Mouse (Mus musculus) kidney, postnatal 10 days (tissue): ENCODE results near the gene Kdm4b.
A peak's percentile ranks its signal among the peaks of the same experiment; 100 is the strongest.

Source experiments
- DNase-seq: peaks from one replicate; pipeline ENCODE4 v3.0.0; 2021; ENCODE audit warnings: mixed read lengths

The Kdm4b gene

DNA sequence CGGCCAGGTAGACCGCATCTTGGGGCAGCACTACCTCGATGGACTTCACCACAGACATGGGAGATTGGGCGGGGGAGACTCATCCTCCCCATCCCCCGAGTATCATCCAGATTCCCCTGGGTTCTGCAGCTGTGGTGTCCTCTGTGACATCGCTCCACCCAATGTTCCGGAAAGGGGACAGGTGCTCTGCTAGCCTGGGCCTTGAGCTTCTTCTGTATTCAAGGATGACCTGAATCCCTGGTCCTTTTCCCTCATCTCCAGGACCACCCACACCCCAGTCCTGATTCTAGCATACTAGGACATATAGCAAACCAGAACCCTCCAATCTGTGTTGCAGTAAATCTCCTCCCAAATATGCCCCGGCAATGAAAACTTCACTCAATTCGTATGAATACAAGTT is 25.7 kb upstream of the Kdm4b start, which contains the start of gene Arrdc5:
Gene Arrdc5 (minus strand): TSS at position 101 of the 400 bp plus-strand sequence.
- no peak for DNase-seq

DNA sequence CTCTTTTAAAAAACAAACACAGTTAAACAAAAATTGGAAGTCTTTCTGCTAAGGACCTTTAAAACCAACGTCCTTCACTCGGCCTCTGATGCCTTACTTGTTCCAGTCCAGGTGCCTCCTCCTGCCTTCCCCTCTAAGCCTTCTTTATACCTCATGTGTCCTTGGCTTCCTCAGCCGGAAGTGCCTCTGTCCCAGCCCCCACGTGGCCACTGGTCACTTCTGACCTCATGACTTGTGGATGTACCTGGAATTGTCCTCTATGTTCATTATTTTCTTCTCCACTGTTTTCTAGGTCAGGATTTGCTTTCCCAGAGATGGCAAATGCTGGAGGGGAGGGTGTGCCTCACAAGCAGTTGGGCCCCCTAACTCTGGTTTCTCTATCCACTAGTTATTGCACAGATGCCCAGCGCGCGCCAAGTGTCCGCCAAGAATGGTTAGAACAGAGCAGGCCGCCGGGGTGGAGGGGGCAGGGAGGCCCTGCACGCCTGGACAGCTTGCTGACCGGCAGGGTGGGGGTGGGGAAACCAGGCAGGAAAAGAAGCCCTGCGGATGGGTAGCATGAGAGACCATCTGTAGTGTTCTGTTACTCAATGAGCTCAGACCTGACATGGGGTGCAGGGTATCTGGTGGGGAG is 23.4 kb upstream of the Kdm4b start:
- DNase-seq, result peak; percentile 70

DNA sequence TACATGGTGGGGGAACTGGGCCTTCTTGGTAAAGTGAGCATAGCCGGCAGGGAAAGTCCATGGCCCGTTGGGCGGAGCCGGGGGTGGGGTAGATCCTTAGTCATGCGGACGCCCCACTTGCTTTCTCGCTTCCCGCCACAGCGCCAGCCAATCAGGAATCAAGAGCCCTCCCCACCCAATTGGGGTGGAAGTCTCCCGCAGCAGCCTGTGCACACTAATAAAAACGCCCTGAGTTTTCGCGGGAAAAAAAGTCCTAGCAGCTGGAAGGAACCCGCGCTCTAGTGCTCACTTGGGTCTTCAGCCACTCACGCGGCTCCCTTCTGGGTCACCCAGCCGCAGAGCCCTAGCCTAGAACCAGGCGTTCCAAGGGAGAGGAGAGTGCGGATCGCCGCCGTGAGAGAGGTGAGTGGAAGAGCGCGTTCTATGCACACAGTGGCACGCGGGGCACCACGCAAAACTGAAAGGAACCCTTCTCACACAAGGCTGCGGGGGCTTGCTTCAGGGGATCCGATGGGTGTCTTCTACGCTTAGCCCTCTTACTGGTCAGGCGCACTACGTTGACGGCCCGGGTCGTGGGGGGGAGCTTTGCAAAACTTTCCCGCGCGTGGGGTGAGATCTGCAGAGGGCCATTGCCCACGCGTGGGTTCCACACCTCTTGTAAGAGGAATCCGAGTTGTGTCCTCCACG is 22.6 kb upstream of the Kdm4b start, which contains the start of gene Uhrf1:
Gene Uhrf1 (plus strand): TSS at position 162 of the 687 bp plus-strand sequence.
- DNase-seq, result peak; percentile 91

DNA sequence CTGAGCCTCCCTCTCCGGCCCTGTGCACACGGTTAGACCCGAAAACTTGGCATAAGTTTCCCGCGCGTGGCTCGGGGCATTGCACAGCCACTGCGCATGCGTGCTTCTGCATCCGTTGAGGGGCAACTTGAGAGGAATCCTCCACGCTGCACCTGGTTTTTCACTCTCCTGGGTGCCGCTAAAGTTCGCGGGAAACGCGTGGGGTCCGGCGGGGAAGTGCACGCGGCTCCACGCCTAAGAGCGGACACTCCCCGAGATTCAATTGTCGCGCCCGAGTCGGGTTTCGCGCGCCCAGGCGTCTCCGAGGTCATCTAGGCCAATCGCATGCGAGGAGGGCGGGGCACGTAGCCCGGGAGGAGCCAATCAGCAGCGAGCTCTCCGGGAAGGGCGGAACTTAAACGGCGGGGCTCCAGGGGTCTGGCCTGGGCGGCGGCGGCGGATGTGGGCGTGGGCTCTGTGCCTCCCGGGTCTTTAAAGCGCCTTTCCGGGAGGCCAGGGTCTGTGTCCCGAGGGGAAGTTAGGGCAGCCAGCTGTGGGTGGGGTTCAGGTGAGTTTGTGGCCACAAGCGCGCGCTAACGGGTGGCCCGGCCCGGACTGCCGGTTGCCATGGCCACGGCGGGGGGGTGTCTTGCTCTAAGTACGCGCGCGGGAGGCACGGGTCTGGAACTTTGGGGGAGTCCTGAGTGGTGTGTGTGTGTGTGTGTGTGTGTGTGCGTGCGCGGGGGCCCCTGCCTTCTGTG is 21.8 kb upstream of the Kdm4b start:
- DNase-seq, result peak; percentile 98

DNA sequence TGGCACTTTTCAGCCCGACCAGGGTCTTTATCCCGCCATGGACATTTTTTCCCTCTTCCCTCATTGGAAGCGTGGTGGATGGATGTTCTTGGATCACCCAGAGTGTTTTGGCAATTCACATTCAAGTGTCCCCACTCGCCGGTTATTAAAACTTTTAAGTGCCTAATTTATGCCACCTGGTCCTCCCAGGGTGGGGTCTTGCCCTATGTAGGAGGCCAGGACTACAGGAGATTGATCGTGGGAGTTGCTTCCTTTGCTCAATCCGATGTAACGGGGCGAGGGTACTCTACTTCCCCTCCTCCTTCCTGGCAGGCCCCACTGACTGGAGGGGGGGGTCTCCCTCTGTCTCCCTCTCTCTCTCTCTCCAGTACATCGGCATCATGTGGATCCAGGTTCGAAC is 21.1 kb upstream of the Kdm4b start:
- no peak for DNase-seq

DNA sequence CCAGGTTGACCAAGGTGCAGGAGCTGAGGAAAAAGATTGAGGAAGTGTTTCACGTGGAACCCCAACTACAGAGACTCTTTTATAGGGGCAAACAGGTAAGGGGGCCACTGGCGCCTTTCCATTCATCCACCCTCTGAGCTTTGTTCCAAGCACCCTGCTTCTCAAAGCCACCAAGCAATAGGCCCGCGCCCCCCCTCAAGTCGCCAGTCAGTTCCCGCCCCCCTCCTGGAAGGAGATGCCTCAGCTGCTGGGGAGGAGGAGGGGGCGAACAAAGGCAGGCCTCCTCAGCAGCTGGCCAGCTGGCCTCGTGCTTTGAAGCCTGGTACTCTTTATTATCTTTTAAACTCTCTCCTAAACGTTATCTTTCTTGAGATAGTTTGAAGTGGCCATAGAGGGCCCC is 20.7 kb upstream of the Kdm4b start:
- peak; percentile 50 for DNase-seq

DNA sequence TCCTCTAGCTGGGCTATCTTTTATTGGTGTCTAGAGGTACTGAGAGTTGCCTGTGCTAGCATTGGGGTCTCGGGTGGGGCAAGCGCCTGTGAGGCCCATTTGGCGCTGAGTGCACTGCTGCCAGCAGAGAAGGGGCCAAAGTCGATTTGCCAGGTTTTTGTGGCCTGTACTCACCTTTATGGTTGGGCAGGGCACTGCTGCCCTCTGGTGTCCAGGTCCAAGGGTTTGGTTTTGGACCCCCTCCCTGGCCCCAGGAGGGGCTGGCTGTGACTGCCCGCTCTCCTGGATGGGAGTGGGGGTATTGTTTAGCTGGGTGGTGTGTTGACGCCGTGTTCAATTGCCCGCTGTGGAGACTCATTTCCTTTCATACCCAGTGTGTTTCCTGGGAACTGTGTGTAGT is 20.0 kb upstream of the Kdm4b start:
- peak; percentile 69 for DNase-seq

DNA sequence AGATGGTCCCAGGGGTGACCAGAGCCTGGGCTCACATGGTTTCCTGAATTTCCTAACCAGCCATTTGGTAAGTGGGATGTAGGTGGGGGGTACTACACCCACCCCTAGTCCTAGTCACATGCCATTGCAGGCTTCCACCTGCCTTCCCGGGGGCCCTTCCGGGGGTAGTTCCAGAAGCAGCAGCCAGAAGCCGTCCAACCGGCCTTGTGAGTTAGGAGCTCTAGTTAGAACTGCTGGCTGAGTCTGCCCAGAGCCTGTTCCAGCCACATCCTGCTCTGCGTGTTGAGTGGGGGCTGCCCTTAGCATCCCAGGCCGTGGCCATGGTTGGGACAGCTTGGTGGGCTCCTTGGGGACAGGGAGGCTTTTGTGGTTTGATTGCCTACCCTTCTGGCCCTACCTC is 17.8 kb upstream of the Kdm4b start:
- DNase-seq, result peak; percentile 79

DNA sequence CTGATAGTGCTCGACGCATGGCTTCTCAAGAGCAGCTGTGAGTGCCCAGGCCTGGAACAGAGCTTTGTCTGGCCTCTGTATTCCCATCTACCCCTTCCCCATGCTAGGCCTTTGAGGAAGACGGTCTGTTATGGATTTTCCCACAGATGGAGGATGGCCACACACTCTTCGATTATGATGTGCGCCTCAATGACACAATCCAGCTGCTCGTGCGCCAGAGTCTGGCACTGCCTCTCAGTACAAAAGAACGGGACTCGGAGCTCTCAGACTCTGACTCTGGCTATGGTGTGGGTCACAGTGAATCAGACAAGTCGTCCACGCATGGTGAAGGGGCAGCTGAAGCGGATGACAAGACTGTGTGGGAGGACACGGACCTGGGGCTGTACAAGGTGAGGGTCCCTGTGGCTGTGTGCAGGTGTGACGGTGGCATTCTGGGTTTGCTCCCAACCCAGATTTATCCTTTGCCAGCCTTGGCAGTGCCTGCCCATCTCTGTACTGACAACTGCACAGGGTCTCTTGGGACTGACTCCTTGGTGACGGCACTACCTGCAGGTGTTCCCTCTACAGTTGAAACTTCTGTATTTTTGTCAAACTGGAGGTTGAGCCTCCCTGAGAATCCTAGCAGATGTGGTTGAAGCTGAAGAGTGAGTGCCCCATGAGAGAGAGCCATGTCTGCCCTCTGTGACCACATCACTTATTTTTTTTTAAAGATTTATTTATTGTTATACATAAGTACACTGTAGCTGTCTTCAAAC is 16.5 kb upstream of the Kdm4b start:
- no peak for DNase-seq

DNA sequence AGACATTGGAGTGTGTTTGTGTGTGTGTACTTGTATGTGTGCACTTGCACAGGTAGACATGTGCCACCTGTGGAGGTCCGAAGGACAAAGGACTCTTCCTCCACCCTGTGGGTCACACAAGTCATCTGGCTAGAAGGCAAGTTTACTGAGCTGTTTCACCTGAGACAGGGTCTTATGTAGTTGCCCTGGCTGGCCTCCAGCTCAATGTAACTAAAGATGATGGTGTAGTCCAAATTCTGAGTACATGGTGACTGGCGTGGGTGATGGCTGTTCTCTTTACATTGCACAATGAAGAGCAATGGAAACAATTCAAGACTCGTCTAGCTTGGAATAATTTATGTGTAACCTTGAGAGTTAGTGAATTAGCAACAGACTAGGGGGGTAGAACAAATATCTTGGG is 1.4 kb upstream of the Kdm4b start:
- DNase-seq, result no peak

DNA sequence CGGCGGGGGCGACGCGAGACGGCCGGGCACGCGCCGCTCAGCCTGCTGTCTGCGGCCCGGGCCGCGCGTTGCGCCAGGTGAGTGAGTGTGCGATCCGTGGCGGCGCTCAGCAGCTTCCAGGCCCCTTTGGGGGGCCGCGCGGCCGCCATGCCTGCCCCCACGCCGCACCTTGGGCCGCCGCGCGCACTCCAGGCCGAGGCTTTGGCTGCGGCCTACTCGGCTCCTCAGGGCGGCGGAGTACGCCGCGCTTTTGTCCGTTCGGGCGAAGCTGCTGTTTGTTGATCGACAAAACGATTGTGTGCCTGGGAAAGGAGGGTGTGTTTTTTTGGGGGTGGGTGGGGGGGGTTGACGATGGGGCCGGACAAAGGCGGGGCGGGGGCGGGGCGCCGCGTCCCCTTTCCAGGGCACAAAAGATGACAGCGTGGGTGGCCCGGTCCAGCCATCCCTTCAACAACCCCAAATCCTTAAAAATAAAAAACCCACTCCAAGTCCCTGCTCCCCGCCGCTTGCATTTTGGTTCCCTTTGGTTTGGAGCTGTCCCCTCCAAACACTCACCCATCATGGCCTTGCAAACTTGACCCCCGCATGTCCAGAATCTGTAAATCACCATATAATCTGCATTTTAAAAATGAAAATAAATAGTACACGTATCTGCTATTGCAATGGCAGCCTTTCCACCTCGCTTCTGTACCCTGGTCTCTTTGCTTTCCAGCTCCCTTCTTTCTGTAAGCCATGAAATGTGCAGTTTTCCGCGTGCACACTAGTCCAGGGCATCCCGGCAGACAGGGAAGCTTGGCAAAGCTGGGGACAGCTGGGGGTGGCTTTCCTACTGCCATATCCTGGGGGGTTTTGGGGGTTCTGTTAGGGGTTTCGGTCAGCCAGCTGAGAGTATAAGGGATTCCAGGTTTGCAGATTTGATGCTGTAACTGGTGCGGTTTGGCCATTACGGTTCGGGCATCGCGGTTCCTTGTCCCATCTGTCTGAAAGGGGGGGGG is 588 bp downstream of the Kdm4b start:
- DNase-seq, result peak; percentile 73

DNA sequence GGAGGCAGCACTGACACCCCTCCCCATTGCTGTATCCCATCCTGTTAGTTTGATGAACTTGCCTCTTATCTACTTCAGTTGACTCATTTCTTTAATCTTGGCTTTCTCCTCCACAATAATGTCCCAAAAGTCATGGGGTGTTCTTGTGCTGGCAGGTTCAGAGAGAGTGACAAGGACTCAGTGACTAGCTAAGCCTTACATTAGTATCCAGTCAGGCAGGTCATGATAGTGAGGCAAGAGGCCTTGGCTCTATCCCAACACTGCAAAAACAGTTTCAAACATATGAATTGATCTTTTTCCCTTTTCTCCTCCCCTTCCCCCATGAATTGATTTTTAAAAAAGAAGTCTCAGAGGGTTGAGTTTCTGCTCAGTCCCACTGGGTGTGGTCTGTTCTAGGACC is 3.4 kb downstream of the Kdm4b start:
- DNase-seq, result no peak

DNA sequence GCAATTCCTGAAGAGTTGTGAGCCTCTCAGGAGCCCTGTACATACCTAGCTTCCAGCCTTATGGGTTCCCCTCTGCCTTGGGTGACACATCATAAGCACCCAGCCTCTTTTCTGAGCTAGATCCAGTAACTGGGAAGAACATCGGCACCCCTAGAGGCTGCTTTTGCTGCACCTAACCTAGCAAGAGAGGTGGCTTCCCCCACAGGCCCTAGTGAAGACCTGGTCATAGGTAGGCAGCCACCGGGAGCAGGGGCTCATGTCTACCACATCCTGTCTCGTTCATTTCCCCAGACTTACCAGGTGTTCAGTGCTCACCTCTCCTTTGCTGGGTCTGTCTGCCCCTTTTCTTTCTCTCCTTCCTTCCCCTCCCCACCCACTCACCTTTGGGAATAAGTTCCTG is 4.5 kb downstream of the Kdm4b start:
- DNase-seq, result no peak

DNA sequence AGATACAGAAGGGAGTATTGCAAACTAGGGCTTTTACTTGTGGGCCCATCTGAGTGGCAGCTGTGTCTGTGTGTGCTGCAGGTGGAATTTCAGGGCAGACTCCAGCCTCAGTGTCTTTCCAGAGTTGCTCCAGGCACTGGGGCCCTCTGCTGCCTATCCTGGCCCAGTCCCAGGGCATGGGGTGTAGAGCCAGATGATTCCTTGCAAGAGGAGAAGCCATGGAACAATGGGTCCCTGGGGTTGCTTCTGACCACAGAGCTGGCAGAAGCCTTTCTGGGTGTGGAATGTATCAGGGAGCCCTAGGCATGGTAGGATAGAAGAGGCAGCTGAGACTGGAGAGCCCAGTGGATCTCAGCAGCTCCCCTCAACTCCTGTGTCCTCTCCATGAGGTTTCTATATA is 5.4 kb downstream of the Kdm4b start:
- no peak for DNase-seq

DNA sequence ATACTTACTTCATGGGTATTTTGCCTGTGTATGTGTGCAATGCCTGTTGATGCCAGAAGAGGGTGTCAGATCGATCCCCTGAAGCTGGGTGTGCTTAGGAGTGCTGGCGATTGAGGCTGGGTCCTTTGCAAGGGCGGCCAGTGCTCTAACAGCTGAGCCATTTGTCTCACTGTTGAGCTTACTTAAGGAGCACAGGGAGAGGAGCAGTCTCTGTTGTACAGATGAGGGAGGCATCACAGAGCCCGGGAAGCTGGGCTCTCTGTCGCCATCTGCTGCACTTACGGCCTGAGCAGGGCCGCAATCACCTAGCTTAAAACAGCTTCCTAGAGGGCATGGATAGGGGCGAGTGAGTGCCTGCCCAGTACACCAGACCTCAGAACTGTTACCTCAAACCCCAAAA is 7.1 kb downstream of the Kdm4b start:
- no peak for DNase-seq

DNA sequence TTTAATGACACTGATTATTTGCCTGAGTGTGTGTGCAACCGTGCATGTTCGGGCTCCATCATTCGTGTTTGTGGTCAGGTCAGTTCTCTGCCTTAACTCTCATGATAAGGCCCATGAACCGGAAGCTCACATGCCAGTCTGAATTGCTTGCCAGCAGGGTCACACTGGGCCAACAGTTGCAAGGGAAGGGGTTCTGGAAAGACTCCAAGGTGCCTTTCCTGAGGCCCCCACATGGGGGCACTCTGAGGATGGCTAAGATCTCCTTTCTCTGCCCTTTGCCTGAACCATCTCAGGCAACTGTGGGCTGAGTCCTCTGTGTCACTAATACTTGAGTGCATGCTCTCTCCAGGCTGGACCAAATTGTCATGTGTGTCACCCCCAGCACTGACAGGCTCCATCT is 11.3 kb downstream of the Kdm4b start:
- DNase-seq, result peak; percentile 74

DNA sequence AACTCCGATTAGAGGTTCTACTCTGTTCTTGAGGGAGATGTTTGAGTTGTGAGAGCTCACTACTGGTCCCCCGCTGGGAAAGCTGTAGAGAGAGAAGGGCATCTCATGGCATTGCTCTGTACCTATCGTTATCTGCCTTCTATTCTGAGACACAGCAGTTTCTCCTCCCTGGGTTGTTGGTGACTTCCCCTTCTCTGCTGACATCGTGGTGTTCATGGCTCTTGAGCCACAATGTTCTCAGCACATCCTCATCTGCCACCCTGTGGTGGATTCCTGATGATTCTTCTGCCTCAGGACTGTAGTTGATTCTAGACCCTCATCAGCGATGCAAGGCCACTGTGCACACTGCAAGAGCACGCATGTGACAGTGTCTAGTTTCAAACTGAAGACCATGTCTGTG is 11.9 kb downstream of the Kdm4b start:
- DNase-seq, result no peak

DNA sequence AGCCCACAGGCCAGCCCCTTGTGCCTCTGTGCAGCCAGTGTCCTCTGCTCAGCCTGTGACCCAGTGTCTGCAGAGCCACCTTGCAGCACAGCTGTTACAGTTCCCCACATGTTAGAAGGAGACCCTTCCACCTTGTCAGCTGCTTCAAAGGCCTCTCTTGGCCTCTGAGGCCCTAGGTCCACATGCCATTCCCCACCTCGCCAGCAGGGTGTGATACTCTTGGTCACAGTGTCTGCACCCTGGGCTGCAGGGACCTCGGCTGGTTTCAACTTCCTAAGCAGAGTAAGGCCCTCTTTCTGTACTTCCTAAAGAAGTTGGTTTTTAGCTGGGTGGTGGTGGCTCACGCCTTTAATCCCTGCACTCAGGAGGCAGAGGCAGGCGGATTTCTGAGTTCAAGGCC is 13.0 kb downstream of the Kdm4b start:
- peak; percentile 66 for DNase-seq

DNA sequence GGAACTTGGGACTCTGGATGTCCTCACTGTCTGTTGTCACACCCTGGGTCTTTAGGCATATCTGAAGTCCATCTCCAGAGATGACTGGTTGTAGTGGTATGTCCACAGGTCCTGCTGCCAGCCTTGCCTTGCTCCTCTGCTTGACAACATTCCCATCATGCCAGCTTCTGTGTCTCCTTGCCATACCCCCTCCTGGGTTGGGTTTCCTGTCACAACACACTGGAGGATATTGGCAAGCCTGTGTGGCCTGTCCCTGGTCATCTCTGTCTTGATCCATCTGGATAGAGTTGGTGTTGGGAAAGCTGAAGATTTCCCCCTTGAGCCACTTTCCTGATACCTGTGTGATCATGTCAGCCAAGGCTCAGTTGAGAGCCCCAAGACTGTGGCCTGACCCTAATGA is 14.9 kb downstream of the Kdm4b start:
- no peak for DNase-seq

DNA sequence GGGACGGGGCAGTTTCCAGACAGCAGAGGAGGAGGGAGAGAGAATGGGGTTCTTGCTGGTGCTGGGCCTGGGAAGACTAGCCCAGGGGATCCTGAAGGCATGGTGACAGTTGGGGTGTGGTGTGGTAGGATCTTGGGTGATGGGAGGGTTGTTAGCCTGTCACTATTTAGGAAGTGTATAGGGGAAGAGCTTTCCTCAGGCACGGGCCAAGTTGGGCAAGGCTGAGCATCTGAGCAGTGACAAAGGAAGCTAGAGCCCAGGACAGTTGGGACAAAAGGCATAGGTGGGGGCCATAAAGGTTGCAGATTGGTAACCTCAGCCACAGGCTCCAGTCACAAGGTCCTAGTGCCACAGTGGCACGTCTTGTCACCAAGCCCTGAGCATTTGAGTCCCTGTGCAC is 17.6 kb downstream of the Kdm4b start:
- no peak for DNase-seq

DNA sequence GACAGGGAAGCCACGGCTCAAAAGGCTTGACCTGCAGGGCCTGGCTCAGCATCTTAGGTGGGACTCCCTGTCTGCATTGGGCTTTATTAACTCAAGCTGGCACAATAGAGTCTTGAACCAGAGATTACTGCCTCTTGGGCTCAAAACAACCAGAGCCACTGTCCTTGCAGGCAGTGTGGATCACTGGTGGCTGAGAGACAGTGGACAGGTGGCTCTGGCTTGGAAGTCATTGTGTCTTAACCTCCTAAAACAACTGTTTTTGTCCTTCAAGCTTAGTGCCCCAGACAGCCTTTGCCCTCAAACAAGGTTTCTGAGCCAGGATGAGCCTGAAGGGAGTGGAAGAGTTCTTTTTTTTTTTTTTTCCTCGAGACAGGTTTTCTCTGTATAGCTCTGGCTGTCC is 19.5 kb downstream of the Kdm4b start:
- no peak for DNase-seq

DNA sequence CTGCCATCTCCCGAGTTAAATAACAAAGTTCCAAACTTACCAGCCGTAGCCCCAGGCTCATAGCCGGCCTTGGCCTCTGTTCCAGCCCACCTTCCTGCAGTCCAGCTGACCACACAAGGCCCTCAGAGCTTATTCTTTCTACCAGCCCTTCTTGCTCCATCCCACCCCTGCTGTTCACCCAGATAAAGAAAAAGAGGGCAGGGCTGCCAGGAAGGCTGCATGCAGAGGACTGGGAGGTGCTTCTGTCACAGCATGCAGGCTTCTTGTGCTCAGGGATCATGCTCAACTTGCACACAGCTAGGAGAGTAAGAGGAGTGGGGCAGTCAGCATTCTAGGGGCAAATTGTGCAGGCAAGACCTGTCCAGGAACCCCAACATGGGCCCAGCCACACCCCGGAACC is 22.3 kb downstream of the Kdm4b start:
- no peak for DNase-seq
